Mouse (Mus musculus): ENCODE measurements around the gene Sacs. TPM values are rescaled to one million over a fixed set of nuclear protein-coding genes. Genes with fewer than 3 reads are reported as not detected.

Gene Sacs
- total RNA-seq, 2 experiments from 2014 or later: 55.1 to 58.8 TPM

GRCm38 (mm10) chr14:61232016-61232568 is 93.8 kb downstream of the Sacs start:
- intact Hi-C loops (cut with DNase I): no loop called here
- peak; percentile 64 for DNase-seq

DNA sequence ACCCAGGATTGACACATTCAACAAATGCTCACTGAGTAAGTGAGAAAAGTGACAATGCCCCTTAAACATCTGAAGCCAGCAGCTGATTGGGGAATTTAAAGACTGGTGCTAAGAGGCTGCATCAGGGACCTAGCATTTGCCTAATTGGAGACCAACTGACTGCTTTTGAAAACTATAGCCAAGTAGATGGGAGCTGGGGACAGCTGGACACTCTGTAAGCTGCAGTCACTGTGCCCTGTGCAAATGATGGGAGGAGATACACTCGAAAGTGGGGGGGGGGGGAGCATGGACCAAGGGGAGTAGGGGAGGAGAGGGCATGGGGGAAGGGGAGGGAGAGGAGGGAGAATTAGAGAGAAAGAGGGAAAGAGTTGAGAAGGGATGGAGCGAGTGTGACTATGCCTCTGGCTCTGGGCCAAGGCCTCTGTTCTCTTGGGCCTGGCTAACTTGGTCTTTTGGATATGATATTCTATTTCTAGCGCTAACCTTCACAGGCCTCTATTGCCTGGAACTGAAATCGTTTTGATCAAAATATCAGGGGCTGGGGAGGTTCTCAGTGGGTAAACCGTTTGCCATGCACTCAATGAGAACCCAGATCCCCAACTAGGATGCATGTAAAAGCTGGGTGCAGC is 97.7 kb downstream of the Sacs start:
- intact Hi-C loops (cut with DNase I): no loop called here
- peak; percentile 16 for DNase-seq

- no peak for DNase-seq
- intact Hi-C loops (cut with DNase I): no loop called here
Measured at GRCm38 (mm10) chr14:61237101-61237654, 98.9 kb downstream of the Sacs start.

DNA sequence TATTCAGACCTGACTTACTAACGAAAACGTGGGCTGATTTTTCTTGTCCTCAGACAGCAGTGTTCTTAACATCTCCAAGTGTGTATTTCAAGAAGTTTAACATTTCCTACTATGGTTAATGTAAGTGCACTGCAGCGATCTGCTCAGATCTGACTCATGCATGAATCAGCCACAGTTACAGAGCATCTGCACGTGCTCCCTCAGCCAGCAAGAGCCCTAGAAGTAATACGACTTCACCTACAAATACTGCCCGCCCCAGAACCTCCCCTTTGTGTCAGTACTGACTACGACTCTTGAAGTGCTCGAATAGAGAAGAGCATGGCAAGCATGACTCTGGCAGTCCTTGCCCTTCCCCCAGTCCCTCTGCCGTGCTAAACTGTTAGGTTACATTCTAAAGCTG is 100.5 kb downstream of the Sacs start:
- intact Hi-C loops (cut with DNase I): no loop called here

GRCm38 (mm10) chr14:61242611-61243010 is 104.4 kb downstream of the Sacs start:
- intact Hi-C loops (cut with DNase I): loop anchor here (10.0 kb wide), 1 partner anchor 52 kb away; no protein-coding TSS in a partner anchor
- no peak for DNase-seq

More for the DNA sequence above, 100.5 kb downstream of the Sacs start:
- DNase-seq: no peak

- DNase-seq: no peak
Measured at GRCm38 (mm10) chr14:61246444-61246843, 108.2 kb downstream of the Sacs start.

DNA sequence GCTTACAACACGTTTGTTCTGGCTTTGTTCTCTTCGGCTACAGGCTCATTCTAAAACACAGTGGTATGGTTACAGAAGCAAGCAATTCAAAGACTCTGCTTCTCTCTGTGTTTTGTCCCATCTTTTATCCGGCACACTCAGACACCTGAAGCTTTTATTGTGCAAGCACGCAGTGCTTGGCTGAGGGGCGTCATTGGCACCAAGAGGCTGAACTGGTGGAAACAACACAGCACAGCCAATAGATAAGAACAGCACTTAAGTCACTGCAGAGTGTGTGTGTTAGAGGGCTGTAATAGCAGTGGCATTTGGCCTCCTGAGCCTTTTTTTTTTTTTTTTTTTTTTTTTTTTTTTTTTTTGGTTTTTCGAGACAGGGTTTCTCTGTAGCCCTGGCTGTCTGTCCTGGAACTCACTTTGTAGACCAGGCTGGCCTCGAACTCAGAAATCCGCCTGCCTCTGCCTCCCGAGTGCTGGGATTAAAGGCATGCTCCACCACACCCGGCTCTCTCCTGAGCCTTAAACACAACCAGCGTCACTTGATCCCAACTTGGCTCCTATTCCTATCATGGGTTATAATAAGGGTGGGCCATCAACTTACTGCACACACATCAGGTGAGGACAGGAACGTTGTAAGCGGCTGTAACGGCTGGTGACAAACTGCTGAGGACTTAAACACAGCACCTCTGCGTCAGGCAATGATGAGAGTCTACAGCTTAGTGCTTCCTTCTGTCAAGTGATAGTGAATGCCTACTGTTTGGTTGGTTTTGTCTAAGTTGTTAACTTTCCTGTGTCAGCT is 114.5 kb downstream of the Sacs start:
- no peak for DNase-seq
- intact Hi-C loops (cut with DNase I): no loop called here

More at GRCm38 (mm10) chr14:61246444-61246843, 108.2 kb downstream of the Sacs start:
- intact Hi-C loops (cut with DNase I): loop anchor here (10.0 kb wide), 1 partner anchor 48 kb away; no protein-coding TSS in a partner anchor

- intact Hi-C loops (cut with DNase I): no loop called here
- DNase-seq: no peak
Measured at GRCm38 (mm10) chr14:61258352-61258751, 120.1 kb downstream of the Sacs start, which contains the start of gene Sgcg. TSS of gene Sgcg (minus strand) at chr14:61258490.

GRCm38 (mm10) chr14:61259084-61259483 is 120.8 kb downstream of the Sacs start:
- intact Hi-C loops (cut with DNase I): no loop called here
- DNase-seq: no peak

GRCm38 (mm10) chr14:61267908-61268475 is 129.7 kb downstream of the Sacs start:
- DNase-seq: peak; percentile 17
- intact Hi-C loops (cut with DNase I): no loop called here

DNA sequence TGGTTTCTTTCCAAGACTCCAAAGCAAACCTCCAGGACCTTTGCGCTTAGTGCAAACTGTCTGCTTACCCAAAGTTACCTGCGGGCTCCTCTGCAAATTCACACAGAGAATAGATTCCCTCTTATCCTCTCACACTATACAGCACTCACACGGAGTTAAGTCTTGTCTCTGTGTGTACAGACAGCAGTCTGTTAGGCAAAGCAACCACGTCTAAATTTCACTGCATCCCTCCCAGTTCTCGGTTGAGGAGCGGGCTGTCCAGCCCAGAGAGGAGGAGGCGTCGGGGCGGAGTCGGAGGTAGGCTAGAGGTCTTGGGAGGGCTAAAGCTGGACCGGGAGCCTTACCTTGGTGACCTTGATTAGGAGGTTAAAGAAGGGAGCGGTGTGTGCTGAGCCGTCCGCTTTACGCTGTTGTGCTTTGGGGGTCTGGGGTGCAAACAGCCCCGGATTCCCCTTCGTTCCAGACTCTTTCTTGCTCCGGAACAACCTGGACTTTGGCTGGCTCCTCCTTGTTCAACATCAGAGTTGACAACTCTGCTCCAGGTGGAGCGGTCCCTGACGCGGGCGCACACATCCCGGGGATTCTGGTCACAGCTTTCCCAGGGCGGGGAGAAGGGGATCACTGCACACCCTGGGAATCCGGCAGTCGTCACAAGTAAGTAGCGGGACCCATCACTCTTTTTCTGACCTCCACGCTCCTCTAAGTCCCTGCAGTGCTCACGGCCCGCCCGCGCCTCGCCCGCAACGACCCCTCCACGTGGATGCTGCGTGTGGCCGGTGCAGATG is 136.3 kb downstream of the Sacs start:
- no peak for DNase-seq
- intact Hi-C loops (cut with DNase I): no loop called here

DNA sequence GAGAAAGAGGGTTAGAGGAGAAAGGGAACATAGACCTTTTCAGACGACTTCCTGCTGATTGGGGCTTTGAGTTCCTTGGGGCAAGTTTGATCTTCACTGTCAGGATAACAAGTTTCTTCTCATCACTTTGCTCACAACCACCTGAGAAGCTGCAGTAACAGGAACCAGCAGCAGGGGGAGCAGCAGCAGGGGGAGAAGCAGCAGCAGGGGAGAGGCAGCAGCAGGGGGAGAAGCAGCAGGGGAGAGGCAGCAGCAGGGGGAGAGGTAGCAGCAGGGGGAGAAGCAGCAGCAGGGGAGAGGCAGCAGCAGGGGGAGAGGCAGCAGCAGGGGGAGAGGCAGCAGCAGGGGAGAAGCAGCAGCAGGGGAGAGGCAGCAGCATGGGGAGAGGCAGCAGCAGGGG is 139.0 kb downstream of the Sacs start:
- intact Hi-C loops (cut with DNase I): no loop called here
- DNase-seq: peak; percentile 36

- DNase-seq: no peak
- intact Hi-C loops (cut with DNase I): no loop called here
Measured at GRCm38 (mm10) chr14:61278676-61279300, 140.5 kb downstream of the Sacs start.

GRCm38 (mm10) chr14:61288606-61289286 is 150.5 kb downstream of the Sacs start:
- intact Hi-C loops (cut with DNase I): no loop called here
- DNase-seq: no peak

Other genes starting within 250 kb of the Sacs start
- gene Tnfrsf19, start 92.0 kb upstream of the Sacs start, total RNA-seq (2021): 10 to 100 TPM; 76.9 to 81.3 TPM
- gene Sgcg, start 120.0 kb downstream of the Sacs start, total RNA-seq (2021): not detected
- gene Arl11, start 171.3 kb downstream of the Sacs start, total RNA-seq (2021): under 1 TPM in 1 of 2 experiments, not detected in 1; 0.42 TPM
- 1 to 10 TPM; 7.0 to 7.4 TPM for gene Ebpl, start 222.0 kb downstream of the Sacs start, total RNA-seq (2021)